Comparison of ENCODE assay signal across 8 mouse cellular contexts in genomic region chr11:120623961-120624679, GRCm38 (mm10). TPM values are rescaled to one million over a fixed set of nuclear protein-coding genes. Genes with fewer than 3 reads are reported as not detected.
DNase-seq lines count a peak whose midpoint lies in the region; ATAC-seq lines count a peak whose summit lies in the region.

No protein-coding gene starts in this region.

- peak overlapping the region; percentile 94 for H3K4me2 ChIP-seq in kidney, embryonic 14.5 days (replicated peaks; ENCODE audit: low read depth, low read length)
- H3K4me2 ChIP-seq in neural tube, embryonic 13.5 days: peak overlapping the region; percentile 99

- 0 out of 2 replicates have a peak, but pooled peaks have one; percentile 26 for ATAC-seq in common myeloid progenitor, adult 5-6 weeks (replicated peaks; ENCODE audit: low read depth, poor library complexity, severe bottlenecking)
- ATAC-seq in kidney, embryonic 14.5 days (ENCODE audit: low FRiP score, low TSS enrichment): peak; percentile 73
- peak; percentile 72 for ATAC-seq in neural tube, embryonic 13.5 days (ENCODE audit: low read depth)

- peak overlapping the region; percentile 97 for H3K4me3 ChIP-seq in kidney, embryonic 14.5 days (ENCODE audit: low read length)
- H3K4me3 ChIP-seq in neural tube, embryonic 13.5 days: peak overlapping the region; percentile 99

- no peaks in the 10 kb centered on the region for H3K9me3 ChIP-seq in kidney, embryonic 14.5 days (ENCODE audit: control insufficient read depth, low read length)
- no peaks in the 10 kb centered on the region for H3K9me3 ChIP-seq in neural tube, embryonic 13.5 days

- H3K4me1 ChIP-seq in kidney, embryonic 14.5 days (ENCODE audit: control insufficient read depth, insufficient read depth, low read length): peaks cover 11% of the 10 kb centered on the region
- H3K4me1 ChIP-seq in neural tube, embryonic 13.5 days (replicated peaks): peaks cover 20% of the 10 kb centered on the region

- H3K36me3 ChIP-seq in kidney, embryonic 14.5 days (ENCODE audit: control insufficient read depth, insufficient read depth, low read length): peaks cover 56% of the 10 kb centered on the region
- peaks cover 66% of the 10 kb centered on the region for H3K36me3 ChIP-seq in neural tube, embryonic 13.5 days

- peak overlapping the region; percentile 73; the same call in 1 of the 2 replicates for H3K27ac ChIP-seq in kidney, embryonic 14.5 days (ENCODE audit: low read depth, low read length)
- H3K27ac ChIP-seq in neural tube, embryonic 13.5 days (replicated peaks): peak overlapping the region; percentile 87

- DNase-seq in urinary bladder, postnatal 14 days (ENCODE audit: low spot score): peak; percentile 72
- no peak for DNase-seq in urinary bladder, adult 2 months (ENCODE audit: low spot score)
- peak; percentile 63 for DNase-seq in gastrocnemius, postnatal 25 days
- DNase-seq in lung, adult 18-20 months: peak; percentile 65 to 75
- peak; percentile 86 for DNase-seq in thymus, postnatal 14 days

- WGBS in kidney, embryonic 14.5 days: 13% methylated on average over 30 of the region's 30 CpGs
- 13% methylated on average over 30 of the region's 30 CpGs for WGBS in neural tube, embryonic 13.5 days

- no peaks in the 10 kb centered on the region for H3K27me3 ChIP-seq in kidney, embryonic 14.5 days (ENCODE audit: control insufficient read depth, insufficient read depth, low read length)
- no peaks in the 10 kb centered on the region for H3K27me3 ChIP-seq in neural tube, embryonic 13.5 days

- H3K9ac ChIP-seq in kidney, embryonic 14.5 days (ENCODE audit: low read depth, low read length): peak overlapping the region; percentile 79
- peak overlapping the region; percentile 89 for H3K9ac ChIP-seq in neural tube, embryonic 13.5 days

RNA-seq across cellular contexts. Expression of gene Sirt7, which starts 0.9 kb away (rescaled TPM):
- 78.6 and 107 TPM in 2 replicates for polyA plus RNA-seq in urinary bladder, adult 2 months (2012; rRNA removed)
- 45.8 and 50.4 TPM in 2 replicates for total RNA-seq in common myeloid progenitor, adult 5-6 weeks (2017)
- total RNA-seq in gastrocnemius, postnatal 25 days (2021): 1 to 10 TPM; 4.3 to 7.2 TPM
- polyA plus RNA-seq in kidney, embryonic 14.5 days (2014; fragmentation: Nextera tagmentation; extraction: Ambion mirVana): 23.8 and 28.6 TPM in 2 replicates
- 52.0 and 55.2 TPM in 2 replicates for polyA plus RNA-seq in neural tube, embryonic 13.5 days (2015; fragmentation: Nextera tagmentation; extraction: Ambion mirVana)

RNA-seq across cellular contexts. Expression of gene Pcyt2, which starts 6.4 kb away (rescaled TPM):
- 87.2 and 120 TPM in 2 replicates for polyA plus RNA-seq in urinary bladder, adult 2 months (2012; rRNA removed)
- total RNA-seq in common myeloid progenitor, adult 5-6 weeks (2017): 34.5 and 38.6 TPM in 2 replicates
- 10 to 100 TPM; 30.7 to 34.7 TPM for total RNA-seq in gastrocnemius, postnatal 25 days (2021)
- 82.7 and 83.5 TPM in 2 replicates for polyA plus RNA-seq in kidney, embryonic 14.5 days (2014; fragmentation: Nextera tagmentation; extraction: Ambion mirVana)
- polyA plus RNA-seq in neural tube, embryonic 13.5 days (2015; fragmentation: Nextera tagmentation; extraction: Ambion mirVana): 167 and 175 TPM in 2 replicates

RNA-seq across cellular contexts. Expression of gene Mafg, which starts 9.3 kb away (rescaled TPM):
- polyA plus RNA-seq in urinary bladder, adult 2 months (2012; rRNA removed): 50.1 and 62.5 TPM in 2 replicates
- total RNA-seq in common myeloid progenitor, adult 5-6 weeks (2017): 20.3 and 22.1 TPM in 2 replicates
- 10 to 100 TPM; 41.8 to 47.1 TPM for total RNA-seq in gastrocnemius, postnatal 25 days (2021)
- 26.9 and 27.9 TPM in 2 replicates for polyA plus RNA-seq in kidney, embryonic 14.5 days (2014; fragmentation: Nextera tagmentation; extraction: Ambion mirVana)
- 35.5 and 36.0 TPM in 2 replicates for polyA plus RNA-seq in neural tube, embryonic 13.5 days (2015; fragmentation: Nextera tagmentation; extraction: Ambion mirVana)

RNA-seq across cellular contexts. Expression of gene Npb, which starts 15.8 kb away (rescaled TPM):
- 0.40 and 0.62 TPM in 2 replicates for polyA plus RNA-seq in urinary bladder, adult 2 months (2012; rRNA removed)
- total RNA-seq in common myeloid progenitor, adult 5-6 weeks (2017): not detected in 2 replicates
- not detected for total RNA-seq in gastrocnemius, postnatal 25 days (2021)
- 14.8 and 19.5 TPM in 2 replicates for polyA plus RNA-seq in kidney, embryonic 14.5 days (2014; fragmentation: Nextera tagmentation; extraction: Ambion mirVana)
- polyA plus RNA-seq in neural tube, embryonic 13.5 days (2015; fragmentation: Nextera tagmentation; extraction: Ambion mirVana): 0.81 TPM in 1 of 2 replicates, not detected in the other

RNA-seq across cellular contexts. Expression of gene Pycr1, which starts 19.4 kb away (rescaled TPM):
- polyA plus RNA-seq in urinary bladder, adult 2 months (2012; rRNA removed): 15.5 and 18.5 TPM in 2 replicates
- total RNA-seq in common myeloid progenitor, adult 5-6 weeks (2017): 9.9 and 11.7 TPM in 2 replicates
- 1 to 10 TPM; 6.7 to 6.8 TPM for total RNA-seq in gastrocnemius, postnatal 25 days (2021)
- 19.9 and 21.8 TPM in 2 replicates for polyA plus RNA-seq in kidney, embryonic 14.5 days (2014; fragmentation: Nextera tagmentation; extraction: Ambion mirVana)
- 24.7 and 24.8 TPM in 2 replicates for polyA plus RNA-seq in neural tube, embryonic 13.5 days (2015; fragmentation: Nextera tagmentation; extraction: Ambion mirVana)
